Mouse (Mus musculus): ENCODE measurements around the gene Txnrd2. TPM values are rescaled to one million over a fixed set of nuclear protein-coding genes. Genes with fewer than 3 reads are reported as not detected.

The Txnrd2 gene
- polyA plus RNA-seq, 1 experiment, result 21.3 TPM

- peak in 1 of 3 experiments; percentile 73 for TF ChIP-seq MYOD1 (IDR thresholded peaks at IDR 0.05; ENCODE audit: control insufficient read depth in 1 of 3, insufficient read length in 2 of 3, low read depth in 2 of 3)
- TF ChIP-seq POLR2AphosphoS2 (IDR thresholded peaks at IDR 0.05; ENCODE audit: insufficient read length, low read depth), result no peak
- TF ChIP-seq MYOG (IDR thresholded peaks at IDR 0.05; ENCODE audit: control insufficient read depth in 1 of 3, insufficient read depth in 1 of 3, insufficient read length in 2 of 3, low read depth in 2 of 3), result peak in 1 of 3 experiments; percentile 57
- TF ChIP-seq REST (IDR thresholded peaks at IDR 0.05; ENCODE audit: insufficient read depth, insufficient read length), result no peak
- H3K4me3 ChIP-seq, result no peak overlapping the region
- no peak overlapping the region for H3K4me2 ChIP-seq (ENCODE audit: low read depth)
- H3K36me3 ChIP-seq (ENCODE audit: control insufficient read depth, insufficient read depth), result no peaks in the 10 kb centered on the region
- no peak overlapping the region for H3ac ChIP-seq (ENCODE audit: control insufficient read depth, insufficient read length)
- H3K79me2 ChIP-seq (ENCODE audit: control insufficient read depth, insufficient read depth), result no peaks in the 10 kb centered on the region
- H3K27me3 ChIP-seq (ENCODE audit: control insufficient read depth, insufficient read depth, insufficient read length), result no peaks in the 10 kb centered on the region
These were observed 53.5 kb downstream of the Txnrd2 start for GRCm38 (mm10) chr16:18479667-18480066.

- Histone ChIP-seq H3K79me2 (ENCODE audit: control insufficient read depth, insufficient read depth) (no peaks in the 10 kb centered on the region), H3K4me3 (no peak overlapping the region), H3K27me3 (ENCODE audit: control insufficient read depth, insufficient read depth, insufficient read length) (no peaks in the 10 kb centered on the region), H3K36me3 (ENCODE audit: control insufficient read depth, insufficient read depth) (no peaks in the 10 kb centered on the region), H3K4me2 (ENCODE audit: low read depth) (no peak overlapping the region), H3ac (ENCODE audit: control insufficient read depth, insufficient read length) (no peak overlapping the region)
- TF ChIP-seq MYOG (IDR thresholded peaks at IDR 0.05; ENCODE audit: control insufficient read depth in 1 of 3, insufficient read depth in 1 of 3, insufficient read length in 2 of 3, low read depth in 2 of 3) (no peak), REST (IDR thresholded peaks at IDR 0.05; ENCODE audit: insufficient read depth, insufficient read length) (no peak), TCF12 (IDR thresholded peaks at IDR 0.05; ENCODE audit: insufficient read depth, poor library complexity, severe bottlenecking) (no peak), MAX (IDR thresholded peaks at IDR 0.05; ENCODE audit: low read depth) (no peak), CEBPB (IDR thresholded peaks at IDR 0.05; ENCODE audit: insufficient read depth, poor library complexity, severe bottlenecking) (no peak), TCF3 (IDR thresholded peaks at IDR 0.05; ENCODE audit: insufficient read length, low read depth) (no peak), POLR2A (IDR thresholded peaks at IDR 0.05; ENCODE audit: insufficient read length, low read depth) (no peak), POLR2AphosphoS2 (IDR thresholded peaks at IDR 0.05; ENCODE audit: insufficient read length, low read depth) (no peak), USF1 (IDR thresholded peaks at IDR 0.05; ENCODE audit: low read depth) (no peak), MYOD1 (IDR thresholded peaks at IDR 0.05; ENCODE audit: control insufficient read depth in 1 of 3, insufficient read length in 2 of 3, low read depth in 2 of 3) (no peak), E2F4 (IDR thresholded peaks at IDR 0.05; ENCODE audit: insufficient read depth) (no peak), SRF (IDR thresholded peaks at IDR 0.05; ENCODE audit: control insufficient read depth, insufficient read length, low read depth) (no peak)
These were observed 54.8 kb downstream of the Txnrd2 start for GRCm38 (mm10) chr16:18480933-18481485.

DNA sequence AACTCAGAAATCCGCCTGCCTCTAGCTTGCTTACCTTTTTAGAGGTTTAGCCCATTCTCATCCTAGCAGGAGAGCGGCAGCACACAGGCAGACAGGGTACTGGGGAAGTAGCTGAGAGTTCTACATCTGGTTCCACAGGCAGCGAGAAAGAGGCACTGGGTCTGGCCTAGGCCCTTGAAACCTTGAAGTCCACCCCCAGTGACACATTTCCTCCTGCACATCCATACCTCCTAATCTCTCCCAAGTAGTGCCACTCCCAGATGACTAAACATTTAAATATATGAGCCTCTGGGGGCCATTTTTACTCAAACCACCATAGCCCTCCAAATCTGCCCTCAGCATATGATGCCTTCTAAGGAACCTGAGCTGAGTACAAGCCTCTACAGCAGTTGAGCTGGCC is 56.2 kb downstream of the Txnrd2 start:
- Histone ChIP-seq H3ac (ENCODE audit: control insufficient read depth, insufficient read length) (no peak overlapping the region), H3K79me2 (ENCODE audit: control insufficient read depth, insufficient read depth) (no peaks in the 10 kb centered on the region), H3K27me3 (ENCODE audit: control insufficient read depth, insufficient read depth, insufficient read length) (no peaks in the 10 kb centered on the region), H3K4me3 (no peak overlapping the region), H3K36me3 (ENCODE audit: control insufficient read depth, insufficient read depth) (no peaks in the 10 kb centered on the region), H3K4me2 (ENCODE audit: low read depth) (no peak overlapping the region)
- TF ChIP-seq POLR2AphosphoS2 (IDR thresholded peaks at IDR 0.05; ENCODE audit: insufficient read length, low read depth) (no peak), TCF12 (IDR thresholded peaks at IDR 0.05; ENCODE audit: insufficient read depth, poor library complexity, severe bottlenecking) (no peak), REST (IDR thresholded peaks at IDR 0.05; ENCODE audit: insufficient read depth, insufficient read length) (no peak), MAX (IDR thresholded peaks at IDR 0.05; ENCODE audit: low read depth) (no peak), SRF (IDR thresholded peaks at IDR 0.05; ENCODE audit: control insufficient read depth, insufficient read length, low read depth) (no peak), POLR2A (IDR thresholded peaks at IDR 0.05; ENCODE audit: insufficient read length, low read depth) (no peak), USF1 (IDR thresholded peaks at IDR 0.05; ENCODE audit: low read depth) (no peak), MYOG (IDR thresholded peaks at IDR 0.05; ENCODE audit: control insufficient read depth in 1 of 3, insufficient read depth in 1 of 3, insufficient read length in 2 of 3, low read depth in 2 of 3) (no peak), E2F4 (IDR thresholded peaks at IDR 0.05; ENCODE audit: insufficient read depth) (no peak), CEBPB (IDR thresholded peaks at IDR 0.05; ENCODE audit: insufficient read depth, poor library complexity, severe bottlenecking) (no peak), TCF3 (IDR thresholded peaks at IDR 0.05; ENCODE audit: insufficient read length, low read depth) (no peak), MYOD1 (IDR thresholded peaks at IDR 0.05; ENCODE audit: control insufficient read depth in 1 of 3, insufficient read length in 2 of 3, low read depth in 2 of 3) (no peak)

- Histone ChIP-seq H3K4me3 (no peak overlapping the region), H3K36me3 (ENCODE audit: control insufficient read depth, insufficient read depth) (no peaks in the 10 kb centered on the region), H3K79me2 (ENCODE audit: control insufficient read depth, insufficient read depth) (no peaks in the 10 kb centered on the region), H3K4me2 (ENCODE audit: low read depth) (no peak overlapping the region), H3ac (ENCODE audit: control insufficient read depth, insufficient read length) (no peak overlapping the region), H3K27me3 (ENCODE audit: control insufficient read depth, insufficient read depth, insufficient read length) (no peaks in the 10 kb centered on the region)
- TF ChIP-seq USF1 (IDR thresholded peaks at IDR 0.05; ENCODE audit: low read depth) (no peak), MYOD1 (IDR thresholded peaks at IDR 0.05; ENCODE audit: control insufficient read depth in 1 of 3, insufficient read length in 2 of 3, low read depth in 2 of 3) (peak in 1 of 3 experiments; percentile 12), TCF3 (IDR thresholded peaks at IDR 0.05; ENCODE audit: insufficient read length, low read depth) (no peak), MYOG (IDR thresholded peaks at IDR 0.05; ENCODE audit: control insufficient read depth in 1 of 3, insufficient read depth in 1 of 3, insufficient read length in 2 of 3, low read depth in 2 of 3) (no peak)
These were observed 57.7 kb downstream of the Txnrd2 start for GRCm38 (mm10) chr16:18483839-18484238.

DNA sequence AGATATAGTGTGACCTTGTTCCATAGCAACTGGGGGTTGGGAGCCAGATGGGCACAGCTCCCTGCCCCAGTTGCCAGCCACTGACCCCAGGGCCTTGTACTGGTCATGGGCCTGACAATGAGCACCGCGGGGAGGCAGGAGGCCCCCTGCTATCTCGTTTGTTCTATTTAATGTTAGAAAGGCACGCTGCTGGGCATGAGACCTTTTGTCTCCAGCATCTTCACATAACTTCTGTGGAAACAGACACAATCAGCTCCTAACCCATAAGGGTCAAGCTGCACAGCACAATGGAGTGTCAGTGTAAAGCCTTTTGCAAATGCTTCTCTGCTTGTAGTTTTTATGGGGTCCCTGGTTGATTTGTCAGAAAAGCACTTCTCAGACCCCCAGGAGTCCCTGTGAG is 58.2 kb downstream of the Txnrd2 start:
- Histone ChIP-seq H3K79me2 (ENCODE audit: control insufficient read depth, insufficient read depth) (no peaks in the 10 kb centered on the region), H3K36me3 (ENCODE audit: control insufficient read depth, insufficient read depth) (no peaks in the 10 kb centered on the region), H3K27me3 (ENCODE audit: control insufficient read depth, insufficient read depth, insufficient read length) (no peaks in the 10 kb centered on the region), H3K4me2 (ENCODE audit: low read depth) (no peak overlapping the region), H3K4me3 (no peak overlapping the region), H3ac (ENCODE audit: control insufficient read depth, insufficient read length) (no peak overlapping the region)
- TF ChIP-seq USF1 (IDR thresholded peaks at IDR 0.05; ENCODE audit: low read depth), result no peak
- no peak for TF ChIP-seq TCF3 (IDR thresholded peaks at IDR 0.05; ENCODE audit: insufficient read length, low read depth)
- TF ChIP-seq MAX (IDR thresholded peaks at IDR 0.05; ENCODE audit: low read depth), result no peak
- TF ChIP-seq MYOD1 (IDR thresholded peaks at IDR 0.05; ENCODE audit: control insufficient read depth in 1 of 3, insufficient read length in 2 of 3, low read depth in 2 of 3), result no peak
- TF ChIP-seq CEBPB (IDR thresholded peaks at IDR 0.05; ENCODE audit: insufficient read depth, poor library complexity, severe bottlenecking), result no peak
- no peak for TF ChIP-seq POLR2A (IDR thresholded peaks at IDR 0.05; ENCODE audit: insufficient read length, low read depth)
- no peak for TF ChIP-seq E2F4 (IDR thresholded peaks at IDR 0.05; ENCODE audit: insufficient read depth)
- TF ChIP-seq SRF (IDR thresholded peaks at IDR 0.05; ENCODE audit: control insufficient read depth, insufficient read length, low read depth), result no peak
- TF ChIP-seq REST (IDR thresholded peaks at IDR 0.05; ENCODE audit: insufficient read depth, insufficient read length), result no peak
- no peak for TF ChIP-seq TCF12 (IDR thresholded peaks at IDR 0.05; ENCODE audit: insufficient read depth, poor library complexity, severe bottlenecking)
- no peak for TF ChIP-seq POLR2AphosphoS2 (IDR thresholded peaks at IDR 0.05; ENCODE audit: insufficient read length, low read depth)
- no peak for TF ChIP-seq MYOG (IDR thresholded peaks at IDR 0.05; ENCODE audit: control insufficient read depth in 1 of 3, insufficient read depth in 1 of 3, insufficient read length in 2 of 3, low read depth in 2 of 3)

Measured in myocyte (in vitro differentiated cells).